Mouse (Mus musculus): Measurements from ENCODE around the gene Klhl32. TPM values are rescaled to one million over a fixed set of nuclear protein-coding genes. Genes with fewer than 3 reads are reported as not detected.

Klhl32 gene
- total and polyA plus RNA-seq, 3 experiments: 0.03 TPM; not detected in 2

DNA sequence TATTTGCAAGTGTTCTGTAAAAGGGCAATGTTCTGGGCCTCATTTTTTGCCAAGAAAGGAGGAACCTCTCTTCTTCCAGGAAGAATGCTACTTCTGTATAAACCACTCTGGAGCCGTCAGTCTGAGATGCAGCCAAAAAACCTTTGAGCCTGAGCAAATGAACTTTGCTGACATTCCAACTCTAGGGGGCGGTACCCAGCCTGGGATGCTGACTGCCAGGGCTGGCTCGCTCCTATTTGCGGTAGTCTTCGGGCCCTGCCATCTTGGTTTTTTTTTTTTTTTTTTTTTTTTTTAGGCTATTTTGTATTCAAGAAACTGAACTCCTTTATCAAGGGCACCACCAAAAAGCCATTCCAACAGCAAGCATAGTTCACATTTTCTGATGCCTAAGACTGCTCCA, 230.5 kb downstream of the Klhl32 start:
- no peak overlapping the region for H3K27ac ChIP-seq (ENCODE audit: control insufficient read depth, low read depth, low read length)
- H3K9me3 ChIP-seq (replicated peaks; ENCODE audit: insufficient read depth, low read length): no peaks in the 10 kb centered on the region
- H3K9ac ChIP-seq (ENCODE audit: control insufficient read depth, low read depth, low read length, poor library complexity, severe bottlenecking): no peak overlapping the region
- DNase-seq (ENCODE audit: low read depth, low spot score): peak; percentile 10
- no peaks in the 10 kb centered on the region for H3K79me2 ChIP-seq (ENCODE audit: control insufficient read depth, insufficient read depth, low read length, poor library complexity)
- H3K27me3 ChIP-seq (ENCODE audit: control insufficient read depth in 1 of 2, insufficient read depth in 2 of 2, low read length in 2 of 2): no peaks in the 10 kb centered on the region
- H3K36me3 ChIP-seq (ENCODE audit: control insufficient read depth in 1 of 2, insufficient read depth in 2 of 2, low read length in 2 of 2): no peaks in the 10 kb centered on the region
- no peak overlapping the region for H3K4me3 ChIP-seq (ENCODE audit: control insufficient read depth in 1 of 2, insufficient read depth in 1 of 2, low read depth in 2 of 2, low read length in 2 of 2)
- TF ChIP-seq POLR2A (IDR thresholded peaks at IDR 0.05; ENCODE audit: control insufficient read depth in 1 of 2, insufficient read depth in 1 of 2, low read depth in 1 of 2, low read length in 2 of 2, poor library complexity in 1 of 2) (no peak), ZNF384 (IDR thresholded peaks at IDR 0.05; ENCODE audit: low read depth, low read length) (0 out of 2 replicates have a peak, but pooled peaks have one; percentile 22)
- no peaks in the 10 kb centered on the region for H3K4me1 ChIP-seq (ENCODE audit: control insufficient read depth in 1 of 2, insufficient read depth in 2 of 2, low read length in 2 of 2)

DNA sequence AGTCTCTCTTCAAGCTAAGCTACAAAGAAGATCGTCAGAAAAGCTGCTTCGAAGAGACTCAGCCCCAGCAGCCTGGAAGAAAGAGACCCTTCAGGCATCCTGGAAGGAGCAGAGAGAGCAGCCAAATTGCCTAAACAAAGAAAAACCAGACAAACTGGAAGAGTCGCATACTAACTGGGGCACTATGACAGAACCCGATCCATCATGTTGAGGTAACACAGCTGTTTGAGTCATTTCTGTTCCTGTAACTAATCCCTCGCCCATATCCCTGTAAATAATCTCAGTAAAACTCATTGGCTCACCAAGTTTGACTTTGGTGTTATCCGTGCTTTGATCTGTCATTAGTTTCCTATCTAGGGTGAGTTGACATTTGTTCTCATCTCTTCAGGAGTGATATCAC, 230.9 kb downstream of the Klhl32 start:
- H3K27me3 ChIP-seq (ENCODE audit: control insufficient read depth in 1 of 2, insufficient read depth in 2 of 2, low read length in 2 of 2): no peaks in the 10 kb centered on the region
- H3K79me2 ChIP-seq (ENCODE audit: control insufficient read depth, insufficient read depth, low read length, poor library complexity): no peaks in the 10 kb centered on the region
- DNase-seq (ENCODE audit: low read depth, low spot score): no peak
- H3K4me1 ChIP-seq (ENCODE audit: control insufficient read depth in 1 of 2, insufficient read depth in 2 of 2, low read length in 2 of 2): no peaks in the 10 kb centered on the region
- no peak overlapping the region for H3K9ac ChIP-seq (ENCODE audit: control insufficient read depth, low read depth, low read length, poor library complexity, severe bottlenecking)
- no peaks in the 10 kb centered on the region for H3K9me3 ChIP-seq (replicated peaks; ENCODE audit: insufficient read depth, low read length)
- H3K4me3 ChIP-seq (ENCODE audit: control insufficient read depth in 1 of 2, insufficient read depth in 1 of 2, low read depth in 2 of 2, low read length in 2 of 2): no peak overlapping the region
- no peaks in the 10 kb centered on the region for H3K36me3 ChIP-seq (ENCODE audit: control insufficient read depth in 1 of 2, insufficient read depth in 2 of 2, low read length in 2 of 2)
- TF ChIP-seq MAZ (IDR thresholded peaks at IDR 0.05; ENCODE audit: low read depth, low read length) (no peak), CHD2 (IDR thresholded peaks at IDR 0.05; ENCODE audit: low read length) (no peak), MXI1 (IDR thresholded peaks at IDR 0.05; ENCODE audit: low read depth, low read length) (no peak), USF1 (IDR thresholded peaks at IDR 0.05; ENCODE audit: low read depth, low read length) (no peak), ZKSCAN1 (IDR thresholded peaks at IDR 0.05; ENCODE audit: low read depth, low read length) (no peak), GATA1 (IDR thresholded peaks at IDR 0.05; ENCODE audit: low read depth, low read length) (no peak), MEF2A (IDR thresholded peaks at IDR 0.05; ENCODE audit: extremely low read depth, insufficient replicate concordance, low read depth, low read length, poor library complexity, severe bottlenecking) (no peak), NRF1 (IDR thresholded peaks at IDR 0.05; ENCODE audit: insufficient read depth, low read depth, low read length, poor library complexity, severe bottlenecking) (no peak), POLR2AphosphoS2 (IDR thresholded peaks at IDR 0.05; ENCODE audit: low read length) (no peak), CHD1 (IDR thresholded peaks at IDR 0.05; ENCODE audit: low read depth, low read length) (no peak), TAL1 (IDR thresholded peaks at IDR 0.05; ENCODE audit: low read length) (no peak), TBP (IDR thresholded peaks at IDR 0.05; ENCODE audit: low read depth, low read length) (no peak), UBTF (IDR thresholded peaks at IDR 0.05; ENCODE audit: borderline replicate concordance, insufficient read depth, low read depth, low read length) (no peak), SMC3 (IDR thresholded peaks at IDR 0.05; ENCODE audit: low read depth, low read length) (no peak), NELFE (IDR thresholded peaks at IDR 0.05; ENCODE audit: low read depth, low read length) (no peak), ZC3H11A (IDR thresholded peaks at IDR 0.05; ENCODE audit: low read depth, low read length) (no peak), USF2 (IDR thresholded peaks at IDR 0.05; ENCODE audit: borderline replicate concordance in 1 of 2, insufficient read depth in 1 of 2, low read depth in 1 of 2, low read length in 2 of 2) (no peak), POLR2AphosphoS5 (IDR thresholded peaks at IDR 0.05; ENCODE audit: borderline replicate concordance, low read depth, low read length) (no peak)
- H3K27ac ChIP-seq (ENCODE audit: control insufficient read depth, low read depth, low read length): no peak overlapping the region
